Mouse (Mus musculus) layer of hippocampus, adult 8-10 months (tissue): ENCODE measurements around the gene Nfasc. TPM values are rescaled to one million over a fixed set of nuclear protein-coding genes. Genes with fewer than 3 reads are reported as not detected.

Experiments
- DNase-seq, 2 experiments: peaks; one replicate each; pipeline ENCODE4 v3.0.0; 2022; ENCODE audit warnings: low spot score in 2 of 2
- total RNA-seq, 4 experiments: library from RNA; stranded (reverse); gene quantifications; 2 replicates each; pipeline ENCODE4 v1.2.4; 2022

Gene Nfasc
- total RNA-seq, 4 experiments from 2014 or later, result 153 to 171 (median 158) TPM

- no peak for DNase-seq
Measured at GRCm38 (mm10) chr1:132733873-132734447, 7.6 kb downstream of the Nfasc start.

- no peak for DNase-seq
Measured at GRCm38 (mm10) chr1:132732307-132732706, 9.3 kb downstream of the Nfasc start.

GRCm38 (mm10) chr1:132727548-132727947 lies 14.0 kb downstream of the Nfasc start:
- DNase-seq, result peak; percentile 76 to 83

- no peak for DNase-seq
Measured at GRCm38 (mm10) chr1:132722362-132722761, 19.2 kb downstream of the Nfasc start.

GRCm38 (mm10) chr1:132721266-132721665 lies 20.3 kb downstream of the Nfasc start:
- DNase-seq, result no peak

- no peak for DNase-seq
Measured at GRCm38 (mm10) chr1:132718225-132718624, 23.4 kb downstream of the Nfasc start.

GRCm38 (mm10) chr1:132715044-132715443 lies 26.6 kb downstream of the Nfasc start:
- no peak for DNase-seq

- no peak for DNase-seq
Measured at GRCm38 (mm10) chr1:132709419-132709818, 32.2 kb downstream of the Nfasc start.

- DNase-seq, result no peak
Measured at GRCm38 (mm10) chr1:132707301-132707700, 34.3 kb downstream of the Nfasc start.

- no peak for DNase-seq
Measured at GRCm38 (mm10) chr1:132703467-132703866, 38.1 kb downstream of the Nfasc start.

GRCm38 (mm10) chr1:132696926-132697325 lies 44.7 kb downstream of the Nfasc start:
- DNase-seq, result no peak

- no peak for DNase-seq
Measured at GRCm38 (mm10) chr1:132696232-132696631, 45.4 kb downstream of the Nfasc start.

- DNase-seq, result no peak
Measured at GRCm38 (mm10) chr1:132694007-132694406, 47.6 kb downstream of the Nfasc start.

- no peak for DNase-seq
Measured at GRCm38 (mm10) chr1:132689181-132689580, 52.4 kb downstream of the Nfasc start.

GRCm38 (mm10) chr1:132678935-132679334 lies 62.7 kb downstream of the Nfasc start:
- no peak for DNase-seq

- DNase-seq, result no peak
Measured at GRCm38 (mm10) chr1:132678076-132678475, 63.5 kb downstream of the Nfasc start.

- DNase-seq, result no peak
Measured at GRCm38 (mm10) chr1:132672704-132673103, 68.9 kb downstream of the Nfasc start.

GRCm38 (mm10) chr1:132669200-132669599 lies 72.4 kb downstream of the Nfasc start:
- DNase-seq, result no peak

- no peak for DNase-seq
Measured at GRCm38 (mm10) chr1:132660354-132660753, 81.2 kb downstream of the Nfasc start.

- DNase-seq, result peak; percentile 59 to 60
Measured at GRCm38 (mm10) chr1:132659604-132660003, 82.0 kb downstream of the Nfasc start.

GRCm38 (mm10) chr1:132655611-132656010 lies 86.0 kb downstream of the Nfasc start:
- no peak for DNase-seq

- DNase-seq, result no peak
Measured at GRCm38 (mm10) chr1:132654769-132655168, 86.8 kb downstream of the Nfasc start.

- DNase-seq, result peak in 1 of 2 experiments; percentile 59
Measured at GRCm38 (mm10) chr1:132653841-132654457, 87.6 kb downstream of the Nfasc start.
